7 mouse cellular contexts compared by ENCODE assay signal in genomic region chr11:109426272-109426586, GRCm38 (mm10). TPM values are rescaled to one million over a fixed set of nuclear protein-coding genes. Genes with fewer than 3 reads are reported as not detected.
DNase-seq lines count a peak whose midpoint lies in the region; ATAC-seq lines count a peak whose summit lies in the region.

No protein-coding gene starts in this region.

- H3K27me3 ChIP-seq in megakaryocyte, embryonic 14.5 days (replicated peaks), result no peaks in the 10 kb centered on the region
- no peaks in the 10 kb centered on the region for H3K27me3 ChIP-seq in forebrain, embryonic 13.5 days
- H3K27me3 ChIP-seq in limb, embryonic 15.5 days, result no peaks in the 10 kb centered on the region
- H3K27me3 ChIP-seq in stomach, embryonic 16.5 days (ENCODE audit: control insufficient read depth, insufficient read depth, low read length), result no peaks in the 10 kb centered on the region

- H3K4me3 ChIP-seq in megakaryocyte, embryonic 14.5 days (replicated peaks), result peak overlapping the region; percentile 94
- peak overlapping the region; percentile 68 for H3K4me3 ChIP-seq in forebrain, embryonic 13.5 days
- peak overlapping the region; percentile 69 for H3K4me3 ChIP-seq in limb, embryonic 15.5 days
- peak overlapping the region; percentile 66 for H3K4me3 ChIP-seq in stomach, embryonic 16.5 days (replicated peaks; ENCODE audit: low read length)

- H3K9ac ChIP-seq in forebrain, embryonic 13.5 days, result peak overlapping the region; percentile 77
- H3K9ac ChIP-seq in limb, embryonic 15.5 days, result peak overlapping the region; percentile 74
- H3K9ac ChIP-seq in stomach, embryonic 16.5 days (ENCODE audit: low read length), result peak overlapping the region; percentile 84

- H3K4me1 ChIP-seq in megakaryocyte, embryonic 14.5 days, result peaks cover 34% of the 10 kb centered on the region
- H3K4me1 ChIP-seq in forebrain, embryonic 13.5 days, result peaks cover 12% of the 10 kb centered on the region
- H3K4me1 ChIP-seq in limb, embryonic 15.5 days, result peaks cover 13% of the 10 kb centered on the region
- peaks cover 9% of the 10 kb centered on the region for H3K4me1 ChIP-seq in stomach, embryonic 16.5 days (ENCODE audit: control insufficient read depth, insufficient read depth, low read length)

- no peak for ATAC-seq in megakaryocyte, adult 5-6 weeks (ENCODE audit: poor library complexity, severe bottlenecking)
- no peak for ATAC-seq in forebrain, embryonic 13.5 days
- no peak for ATAC-seq in limb, embryonic 15.5 days (ENCODE audit: insufficient number of reproducible peaks, low FRiP score, low TSS enrichment, low read depth)
- ATAC-seq in stomach, embryonic 16.5 days (ENCODE audit: insufficient read depth, low FRiP score), result no peak; the same call in 1 of the 2 replicates

- 0% methylated on average over 11 of the region's 11 CpGs for WGBS in forebrain, embryonic 13.5 days
- 0% methylated on average over 11 of the region's 11 CpGs for WGBS in limb, embryonic 15.5 days
- WGBS in stomach, embryonic 16.5 days, result under 1% methylated on average over 11 of the region's 11 CpGs

- DNase-seq in right cerebral cortex, adult 2 months (ENCODE audit: low spot score in 2 of 2), result no peak
- DNase-seq in adrenal gland, postnatal 10 days, result no peak

- peaks cover 31% of the 10 kb centered on the region for H3K36me3 ChIP-seq in megakaryocyte, embryonic 14.5 days (replicated peaks; ENCODE audit: low read length)
- H3K36me3 ChIP-seq in forebrain, embryonic 13.5 days (ENCODE audit: poor library complexity, severe bottlenecking), result peaks cover 29% of the 10 kb centered on the region
- H3K36me3 ChIP-seq in limb, embryonic 15.5 days, result peaks cover 30% of the 10 kb centered on the region
- peaks cover 14% of the 10 kb centered on the region for H3K36me3 ChIP-seq in stomach, embryonic 16.5 days (ENCODE audit: control insufficient read depth, insufficient read depth, low read length)

- no peaks in the 10 kb centered on the region; the same call in 1 of the 2 replicates for H3K9me3 ChIP-seq in megakaryocyte, embryonic 14.5 days
- H3K9me3 ChIP-seq in forebrain, embryonic 13.5 days (replicated peaks), result 0 out of 2 replicates have a peak, but pooled peaks cover 5% of the 10 kb centered on the region
- no peaks in the 10 kb centered on the region for H3K9me3 ChIP-seq in limb, embryonic 15.5 days
- H3K9me3 ChIP-seq in stomach, embryonic 16.5 days (replicated peaks; ENCODE audit: control insufficient read depth, low read length), result peaks cover 4% of the 10 kb centered on the region; the same call in 1 of the 2 replicates

- H3K27ac ChIP-seq in forebrain, embryonic 13.5 days, result peak overlapping the region; percentile 87
- H3K27ac ChIP-seq in limb, embryonic 15.5 days, result peak overlapping the region; percentile 87
- peak overlapping the region; percentile 93 for H3K27ac ChIP-seq in stomach, embryonic 16.5 days (ENCODE audit: low read length)

- H3K4me2 ChIP-seq in forebrain, embryonic 13.5 days, result peak overlapping the region; percentile 69
- H3K4me2 ChIP-seq in limb, embryonic 15.5 days, result peak overlapping the region; percentile 74
- H3K4me2 ChIP-seq in stomach, embryonic 16.5 days (ENCODE audit: low read depth, low read length), result peak overlapping the region; percentile 64

RNA-seq across cellular contexts. Expression of gene Amz2, which starts 0.5 kb away (rescaled TPM):
- polyA plus RNA-seq in megakaryocyte, embryonic 14.5 days (2012; ENCODE audit: insufficient read depth, low replicate concordance), result 2.9 and 3.9 TPM in 2 replicates
- total RNA-seq in megakaryocyte, adult 5-6 weeks (2015), result 19.2 and 26.5 TPM in 2 replicates
- 51.3 and 51.7 TPM in 2 replicates for total RNA-seq in megakaryocyte, adult 5-6 weeks (2017)
- polyA plus RNA-seq in forebrain, embryonic 13.5 days (2015; fragmentation: Nextera tagmentation; extraction: Ambion mirVana), result 57.6 and 58.4 TPM in 2 replicates
- polyA plus RNA-seq in limb, embryonic 15.5 days (2015; fragmentation: Nextera tagmentation; extraction: Ambion mirVana), result 42.5 and 46.1 TPM in 2 replicates
- polyA plus RNA-seq in stomach, embryonic 16.5 days (2015; fragmentation: Nextera tagmentation; extraction: Ambion mirVana), result 37.0 and 41.0 TPM in 2 replicates
- 10 to 100 TPM; 38.1 to 48.5 TPM for total RNA-seq in adrenal gland, postnatal 10 days (2021)

RNA-seq across cellular contexts. Expression of gene 9930022D16Rik, which starts 12.5 kb away (rescaled TPM):
- not detected in 2 replicates for polyA plus RNA-seq in megakaryocyte, embryonic 14.5 days (2012; ENCODE audit: insufficient read depth, low replicate concordance)
- 0.07 TPM in 1 of 2 replicates, not detected in the other for total RNA-seq in megakaryocyte, adult 5-6 weeks (2015)
- 0.08 TPM in 1 of 2 replicates, not detected in the other for total RNA-seq in megakaryocyte, adult 5-6 weeks (2017)
- not detected in 2 replicates for polyA plus RNA-seq in forebrain, embryonic 13.5 days (2015; fragmentation: Nextera tagmentation; extraction: Ambion mirVana)
- not detected in 2 replicates for polyA plus RNA-seq in limb, embryonic 15.5 days (2015; fragmentation: Nextera tagmentation; extraction: Ambion mirVana)
- not detected in 2 replicates for polyA plus RNA-seq in stomach, embryonic 16.5 days (2015; fragmentation: Nextera tagmentation; extraction: Ambion mirVana)
- not detected for total RNA-seq in adrenal gland, postnatal 10 days (2021)

RNA-seq across cellular contexts. Expression of gene Arsg, which starts 46.9 kb away (rescaled TPM):
- polyA plus RNA-seq in megakaryocyte, embryonic 14.5 days (2012; ENCODE audit: insufficient read depth, low replicate concordance), result 0.88 TPM in 1 of 2 replicates, not detected in the other
- 4.9 and 6.2 TPM in 2 replicates for total RNA-seq in megakaryocyte, adult 5-6 weeks (2015)
- 6.2 and 7.5 TPM in 2 replicates for total RNA-seq in megakaryocyte, adult 5-6 weeks (2017)
- polyA plus RNA-seq in forebrain, embryonic 13.5 days (2015; fragmentation: Nextera tagmentation; extraction: Ambion mirVana), result 3.4 and 5.4 TPM in 2 replicates
- 3.5 and 4.8 TPM in 2 replicates for polyA plus RNA-seq in limb, embryonic 15.5 days (2015; fragmentation: Nextera tagmentation; extraction: Ambion mirVana)
- polyA plus RNA-seq in stomach, embryonic 16.5 days (2015; fragmentation: Nextera tagmentation; extraction: Ambion mirVana), result 4.1 and 5.2 TPM in 2 replicates
- 10 to 100 TPM; 10.6 to 14.2 TPM for total RNA-seq in adrenal gland, postnatal 10 days (2021)

RNA-seq across cellular contexts. Expression of gene Slc16a6, which starts 47.2 kb away (rescaled TPM):
- 23.4 and 34.7 TPM in 2 replicates for polyA plus RNA-seq in megakaryocyte, embryonic 14.5 days (2012; ENCODE audit: insufficient read depth, low replicate concordance)
- total RNA-seq in megakaryocyte, adult 5-6 weeks (2015), result 27.4 and 27.6 TPM in 2 replicates
- total RNA-seq in megakaryocyte, adult 5-6 weeks (2017), result 10.5 and 14.7 TPM in 2 replicates
- polyA plus RNA-seq in forebrain, embryonic 13.5 days (2015; fragmentation: Nextera tagmentation; extraction: Ambion mirVana), result 3.6 and 5.0 TPM in 2 replicates
- 6.6 and 7.0 TPM in 2 replicates for polyA plus RNA-seq in limb, embryonic 15.5 days (2015; fragmentation: Nextera tagmentation; extraction: Ambion mirVana)
- polyA plus RNA-seq in stomach, embryonic 16.5 days (2015; fragmentation: Nextera tagmentation; extraction: Ambion mirVana), result 13.1 and 13.3 TPM in 2 replicates
- total RNA-seq in adrenal gland, postnatal 10 days (2021), result 1 to 10 TPM; 2.7 to 3.9 TPM
